Mouse (Mus musculus) bone marrow, adult 2 months (tissue): ENCODE results near the gene Fxyd3.

Source experiments
- CTCF ChIP-seq: fragments of 200-500 bp; IDR thresholded peaks from 2 replicates; pipeline ENCODE4 v1.5.1; 2011; ENCODE audit warnings: low read length, control low read depth; ENCODE audit not compliant: control insufficient read depth, insufficient read depth
- POLR2A ChIP-seq: fragments of 200-500 bp; IDR thresholded peaks from 2 replicates; pipeline ENCODE4 v1.6.1; 2011; ENCODE audit warnings: low read depth, mild to moderate bottlenecking, control low read depth, low read length, borderline replicate concordance; ENCODE audit not compliant: control insufficient read depth

DNA sequence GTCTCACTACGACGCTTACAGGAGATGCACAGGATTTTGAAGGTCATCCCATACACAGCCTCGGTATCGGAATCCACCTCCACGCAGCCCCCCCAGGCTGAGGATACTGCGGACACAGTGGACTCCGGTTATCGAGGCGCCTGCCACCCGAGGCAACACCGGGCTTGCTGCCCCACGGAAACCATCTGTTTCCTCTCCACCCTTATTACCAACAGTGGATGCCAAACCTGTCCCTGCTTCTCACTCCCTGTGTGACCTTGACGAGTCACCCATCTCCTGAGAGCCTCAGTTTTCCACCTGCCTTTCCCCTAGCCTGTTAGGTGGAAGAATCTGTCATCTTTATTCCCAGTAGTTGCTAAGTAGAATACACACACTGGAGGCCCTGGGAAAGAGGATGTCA is 48.6 kb upstream of the Fxyd3 start:
- TF ChIP-seq POLR2A = no peak
- no peak for TF ChIP-seq CTCF
